Mouse (Mus musculus): ENCODE measurements around the gene Slitrk5. TPM values are rescaled to one million over a fixed set of nuclear protein-coding genes. Genes with fewer than 3 reads are reported as not detected.
"Not testable (repeated sequence)": the region's sequence is repeated elsewhere in the genome, so short reads cannot be mapped to it uniquely, and the experiment has no call there.

Slitrk5 gene
- polyA plus RNA-seq (2015; fragmentation: Nextera tagmentation; extraction: Ambion mirVana) = 4.6 and 4.8 TPM in 2 replicates

GRCm38 (mm10) chr14:111674664-111675147 lies at the start of gene Slitrk5:
Slitrk5 (plus strand) TSS chr14:111675097.
- no peaks in the 10 kb centered on the region for H3K36me3 ChIP-seq
- 0% methylated on average over 22 of the region's 22 CpGs for WGBS

DNA sequence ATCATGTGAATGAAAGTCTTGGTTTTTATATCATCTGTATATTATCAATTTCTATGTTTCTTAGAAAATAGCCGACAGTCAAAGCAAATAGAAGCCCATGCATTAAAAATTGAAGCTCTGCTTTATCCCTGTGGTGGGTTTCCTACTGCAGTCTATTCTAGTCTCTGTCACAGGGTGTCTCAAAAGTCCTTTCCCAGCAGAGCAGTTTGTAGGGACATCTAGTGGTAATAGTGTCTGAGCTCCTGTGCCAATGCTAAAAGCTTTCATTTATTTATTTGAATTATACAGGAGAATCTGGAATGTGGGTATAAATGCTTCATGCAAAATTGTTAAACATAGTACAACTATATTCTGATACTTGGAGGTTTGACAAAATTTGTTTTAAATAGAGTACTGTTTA lies 2.0 kb upstream of the Slitrk5 start:
- H3K9me3 ChIP-seq = no peaks in the 10 kb centered on the region
- H3K4me1 ChIP-seq = peaks cover 10% of the 10 kb centered on the region
- 52% methylated on average over 1 of the region's 1 CpGs for WGBS
- H3K4me2 ChIP-seq (replicated peaks) = no peak overlapping the region
- no peak for ATAC-seq (ENCODE audit: low FRiP score, low read depth)
- H3K36me3 ChIP-seq = no peaks in the 10 kb centered on the region
- H3K4me3 ChIP-seq = no peak overlapping the region
- H3K27ac ChIP-seq = no peak overlapping the region
- no peak overlapping the region for H3K9ac ChIP-seq
- peaks cover 8% of the 10 kb centered on the region for H3K27me3 ChIP-seq

More at GRCm38 (mm10) chr14:111674664-111675147, at the start of gene Slitrk5:
- Histone ChIP-seq H3K27ac (peak within 1 kb of the TSS; percentile 72), H3K4me3 (peak within 1 kb of the TSS; percentile 72), H3K4me1 (peaks cover 10% of the 10 kb centered on the region), H3K9ac (peak within 1 kb of the TSS; percentile 78), H3K4me2 (replicated peaks) (peak within 1 kb of the TSS; percentile 93), H3K9me3 (no peaks in the 10 kb centered on the region), H3K27me3 (peaks cover 20% of the 10 kb centered on the region)
- peak; percentile 79; the same call in 1 of the 2 replicates for ATAC-seq (ENCODE audit: low FRiP score, low read depth)

- Histone ChIP-seq H3K27ac (peak overlapping the region; percentile 72), H3K4me3 (peak overlapping the region; percentile 72), H3K4me2 (replicated peaks) (peak overlapping the region; percentile 93), H3K4me1 (peaks cover 12% of the 10 kb centered on the region), H3K9me3 (no peaks in the 10 kb centered on the region), H3K36me3 (no peaks in the 10 kb centered on the region), H3K9ac (peak overlapping the region; percentile 78), H3K27me3 (peaks cover 28% of the 10 kb centered on the region)
- under 1% methylated on average over 88 of the region's 94 CpGs for WGBS
- ATAC-seq (ENCODE audit: low FRiP score, low read depth) = peak; percentile 72
Measured at GRCm38 (mm10) chr14:111675211-111676165, 591 bp downstream of the Slitrk5 start.

- H3K27ac ChIP-seq = peak overlapping the region; percentile 72
- WGBS = under 1% methylated on average over 19 of the region's 19 CpGs
- no peaks in the 10 kb centered on the region for H3K9me3 ChIP-seq
- peaks cover 35% of the 10 kb centered on the region for H3K27me3 ChIP-seq
- peak overlapping the region; percentile 72 for H3K4me3 ChIP-seq
- peak; percentile 66 for ATAC-seq (ENCODE audit: low FRiP score, low read depth)
- H3K36me3 ChIP-seq = no peaks in the 10 kb centered on the region
- peak overlapping the region; percentile 93 for H3K4me2 ChIP-seq (replicated peaks)
- H3K4me1 ChIP-seq = peaks cover 17% of the 10 kb centered on the region
- peak overlapping the region; percentile 78 for H3K9ac ChIP-seq
Measured at GRCm38 (mm10) chr14:111676166-111676581, 1.3 kb downstream of the Slitrk5 start.

DNA sequence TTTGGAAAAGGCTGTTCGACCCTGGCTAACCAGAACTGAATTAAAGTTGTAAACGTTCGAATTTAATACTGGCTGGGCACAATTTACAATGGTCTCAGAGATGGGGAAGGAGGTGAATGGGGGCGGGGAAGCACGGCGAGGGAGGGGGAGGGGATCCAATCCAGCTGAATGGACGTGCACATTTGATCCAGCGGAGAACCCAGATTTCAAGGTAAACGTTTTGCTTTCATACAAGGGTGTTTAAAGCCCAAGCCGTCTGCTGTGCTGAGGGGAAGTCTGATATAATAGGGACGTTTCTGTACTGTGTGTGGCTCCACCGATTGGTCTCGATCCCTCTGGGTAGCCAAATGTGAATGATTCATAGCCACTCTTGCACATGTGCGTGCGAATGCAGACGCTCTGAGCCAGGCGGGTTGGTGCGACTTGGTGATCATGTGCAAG lies 2.0 kb downstream of the Slitrk5 start:
- Histone ChIP-seq H3K9ac (peak overlapping the region; percentile 78), H3K4me2 (replicated peaks) (peak overlapping the region; percentile 93), H3K36me3 (no peaks in the 10 kb centered on the region), H3K27me3 (peaks cover 35% of the 10 kb centered on the region), H3K4me3 (peak overlapping the region; percentile 72), H3K27ac (no peak overlapping the region), H3K4me1 (peaks cover 17% of the 10 kb centered on the region), H3K9me3 (no peaks in the 10 kb centered on the region)
- no peak for ATAC-seq (ENCODE audit: low FRiP score, low read depth)
- 0% methylated on average over 18 of the region's 18 CpGs for WGBS

DNA sequence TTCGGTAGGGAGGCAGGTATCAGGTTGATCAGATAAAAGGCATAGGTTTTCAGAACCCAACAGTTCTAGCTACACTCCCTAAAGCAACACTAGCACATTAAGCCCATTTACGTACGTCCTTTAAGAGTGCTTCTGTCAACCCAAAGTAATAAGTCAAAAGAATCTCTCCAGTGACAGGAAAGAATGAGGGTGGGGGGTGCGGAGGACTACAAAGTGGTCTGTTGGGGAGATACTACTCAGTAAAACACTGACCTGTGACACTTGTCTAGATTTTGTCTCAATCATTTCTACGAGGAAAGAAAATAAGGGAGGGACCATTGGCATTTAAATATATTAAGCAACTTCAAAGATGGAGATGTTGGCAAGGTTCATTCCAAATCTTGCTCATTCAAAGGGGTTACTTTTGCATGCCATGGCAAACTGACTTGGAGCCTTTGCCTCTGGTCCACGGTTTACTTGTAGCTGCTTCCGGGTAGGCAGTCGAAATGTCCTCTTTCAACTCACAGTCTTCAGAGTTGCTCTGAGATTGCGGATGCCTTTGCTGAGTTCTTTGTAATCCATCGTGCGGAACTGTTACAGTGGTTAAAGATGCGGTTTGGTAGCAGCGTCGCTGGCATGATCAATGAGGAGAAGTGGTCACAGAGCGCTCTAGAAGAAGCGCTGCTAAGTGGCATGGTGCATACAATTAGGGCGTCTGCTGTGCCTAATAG lies 2.6 kb downstream of the Slitrk5 start:
- Histone ChIP-seq H3K4me1 (peaks cover 17% of the 10 kb centered on the region), H3K9ac (0 out of 2 replicates have a peak overlapping the region, but pooled peaks have one; percentile 4)
- 5% methylated on average over 17 of the region's 17 CpGs for WGBS

GRCm38 (mm10) chr14:111680271-111680670 lies 5.4 kb downstream of the Slitrk5 start:
- ATAC-seq (ENCODE audit: low FRiP score, low read depth) = no peak
- no peak overlapping the region for H3K27ac ChIP-seq
- H3K36me3 ChIP-seq = no peaks in the 10 kb centered on the region
- peaks cover 17% of the 10 kb centered on the region for H3K4me1 ChIP-seq
- H3K4me3 ChIP-seq = no peak overlapping the region
- H3K27me3 ChIP-seq = peaks cover 35% of the 10 kb centered on the region
- H3K9ac ChIP-seq = no peak overlapping the region
- WGBS = 63% methylated on average over 8 of the region's 8 CpGs
- H3K9me3 ChIP-seq = no peaks in the 10 kb centered on the region
- H3K4me2 ChIP-seq (replicated peaks) = peak overlapping the region; percentile 96; the same call in 1 of the 2 replicates

More for the DNA sequence above, 2.6 kb downstream of the Slitrk5 start:
- no peak for ATAC-seq (ENCODE audit: low FRiP score, low read depth)
- Histone ChIP-seq H3K4me3 (peak overlapping the region; percentile 72), H3K36me3 (no peaks in the 10 kb centered on the region), H3K4me2 (replicated peaks) (peak overlapping the region; percentile 93), H3K27me3 (peaks cover 35% of the 10 kb centered on the region), H3K27ac (no peak overlapping the region), H3K9me3 (no peaks in the 10 kb centered on the region)

DNA sequence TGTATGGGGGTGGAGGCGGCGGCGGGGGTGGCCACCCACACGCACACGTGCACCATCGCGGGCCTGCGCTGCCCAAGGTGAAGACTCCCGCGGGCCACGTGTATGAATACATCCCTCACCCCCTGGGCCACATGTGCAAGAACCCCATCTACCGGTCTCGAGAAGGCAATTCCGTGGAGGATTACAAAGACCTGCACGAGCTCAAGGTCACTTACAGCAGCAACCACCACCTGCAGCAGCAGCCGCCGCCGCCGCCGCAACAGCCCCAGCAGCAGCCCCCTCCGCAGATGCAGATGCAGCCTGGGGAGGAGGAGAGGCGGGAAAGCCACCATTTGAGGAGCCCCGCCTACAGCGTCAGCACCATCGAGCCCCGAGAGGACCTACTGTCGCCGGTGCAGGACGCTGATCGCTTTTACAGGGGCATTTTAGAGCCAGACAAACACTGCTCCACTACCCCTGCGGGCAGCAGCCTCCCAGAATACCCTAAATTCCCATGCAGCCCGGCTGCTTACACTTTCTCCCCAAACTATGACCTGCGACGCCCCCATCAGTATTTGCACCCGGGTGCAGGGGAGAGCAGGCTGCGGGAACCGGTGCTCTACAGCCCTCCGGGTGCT lies 6.3 kb downstream of the Slitrk5 start:
- Histone ChIP-seq H3K9ac (peak overlapping the region; percentile 71), H3K27ac (no peak overlapping the region), H3K4me1 (peaks cover 17% of the 10 kb centered on the region), H3K36me3 (no peaks in the 10 kb centered on the region), H3K27me3 (peaks cover 35% of the 10 kb centered on the region), H3K9me3 (no peaks in the 10 kb centered on the region), H3K4me3 (peak overlapping the region; percentile 58), H3K4me2 (replicated peaks) (peak overlapping the region; percentile 96)
- under 1% methylated on average over 38 of the region's 38 CpGs for WGBS
- ATAC-seq (ENCODE audit: low FRiP score, low read depth) = peak; percentile 68

DNA sequence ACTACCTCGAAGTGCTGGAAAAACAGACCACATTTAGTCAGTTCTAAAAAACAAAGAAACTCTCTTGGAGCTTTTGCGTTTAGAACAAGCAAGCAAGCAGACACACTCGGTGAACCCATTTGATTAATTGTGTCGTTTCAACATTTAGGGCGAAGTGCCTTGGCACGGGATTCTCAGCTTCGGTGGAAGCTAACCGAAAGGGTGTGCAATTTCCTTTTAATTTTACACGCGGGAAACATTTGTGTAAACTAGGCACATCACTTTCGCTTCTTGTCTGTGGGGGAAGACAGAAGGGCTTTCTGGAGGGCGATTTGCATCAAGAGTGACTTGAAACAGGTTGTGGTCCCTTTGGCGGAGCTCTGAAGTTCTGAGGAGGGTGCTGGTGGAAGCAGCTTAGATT lies 6.9 kb downstream of the Slitrk5 start:
- Histone ChIP-seq H3K4me2 (replicated peaks) (peak overlapping the region; percentile 96), H3K36me3 (no peaks in the 10 kb centered on the region), H3K27me3 (peaks cover 35% of the 10 kb centered on the region), H3K9ac (peak overlapping the region; percentile 71), H3K4me1 (peaks cover 17% of the 10 kb centered on the region), H3K4me3 (peak overlapping the region; percentile 58), H3K9me3 (no peaks in the 10 kb centered on the region), H3K27ac (no peak overlapping the region)
- WGBS = 6% methylated on average over 13 of the region's 13 CpGs
- no peak for ATAC-seq (ENCODE audit: low FRiP score, low read depth)

GRCm38 (mm10) chr14:111683543-111683942 lies 8.6 kb downstream of the Slitrk5 start:
- WGBS = 79% methylated on average over 4 of the region's 4 CpGs
- no peak overlapping the region for H3K27ac ChIP-seq
- ATAC-seq (ENCODE audit: low FRiP score, low read depth) = no peak
- H3K9me3 ChIP-seq = no peaks in the 10 kb centered on the region
- no peak overlapping the region for H3K4me3 ChIP-seq
- no peak overlapping the region for H3K9ac ChIP-seq
- peaks cover 27% of the 10 kb centered on the region for H3K27me3 ChIP-seq
- peaks cover 7% of the 10 kb centered on the region; the same call in 1 of the 2 replicates for H3K4me1 ChIP-seq
- H3K36me3 ChIP-seq = no peaks in the 10 kb centered on the region
- H3K4me2 ChIP-seq (replicated peaks) = no peak overlapping the region

GRCm38 (mm10) chr14:111690139-111690538 lies 15.2 kb downstream of the Slitrk5 start:
- 58% methylated on average over 1 of the region's 1 CpGs for WGBS
- H3K27me3 ChIP-seq; H3K9ac ChIP-seq; ATAC-seq (ENCODE audit: low FRiP score, low read depth); H3K36me3 ChIP-seq; H3K4me2 ChIP-seq (replicated peaks); H3K27ac ChIP-seq; H3K4me3 ChIP-seq; H3K9me3 ChIP-seq; H3K4me1 ChIP-seq: not testable (repeated sequence)

Measured in limb, embryonic 13.5 days (tissue).